9 mouse cellular contexts compared by ENCODE assay signal in the genomic region with DNA sequence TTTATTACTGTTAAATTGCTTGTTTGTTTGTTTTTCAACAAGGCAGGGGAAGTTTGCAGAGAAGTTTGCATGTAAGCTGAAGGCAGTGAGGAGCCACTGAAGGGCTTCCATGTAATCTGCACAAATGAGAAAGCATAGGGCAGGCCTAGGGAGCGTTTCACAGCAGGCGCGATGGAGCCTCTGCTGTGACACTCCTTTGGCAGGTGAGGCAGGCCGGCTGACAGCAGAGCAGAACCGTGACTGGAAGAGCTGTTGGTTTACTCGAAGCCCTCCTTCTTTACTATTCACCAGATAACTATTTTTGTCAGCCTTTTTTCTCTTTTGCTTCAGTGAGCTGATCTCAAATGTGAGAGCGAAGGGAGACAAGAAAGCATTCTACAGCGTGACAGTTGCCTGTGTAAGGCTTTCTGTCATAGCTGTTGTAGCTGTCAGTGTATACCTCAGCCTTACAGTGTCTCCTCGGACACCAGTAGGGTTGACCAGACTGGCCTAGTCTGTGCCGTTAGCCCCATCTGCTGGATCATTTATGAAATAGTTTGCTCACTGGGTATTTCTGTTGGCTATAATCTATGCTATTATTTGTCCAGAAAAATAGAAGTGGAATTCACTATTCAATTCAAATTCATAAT.
DNase-seq lines count a peak whose midpoint lies in the region; ATAC-seq and TF ChIP-seq lines count a peak whose summit lies in the region.
"Had no signal": no experiment of that assay in that cellular context is flagged by ENCODE, and none has a peak within 500 bp of the region (broad histone marks: within the 10 kb centered on the region; RNA-seq: fewer than 3 reads in every experiment).

No protein-coding gene starts in this region.

- ATAC-seq in hindbrain, embryonic 14.5 days (ENCODE audit: low FRiP score): peak; percentile 84; the same call in 1 of the 2 replicates

- DNase-seq in heart, adult 2 months: no peak
- DNase-seq in heart, postnatal 25 days (ENCODE audit: low spot score): no peak
- DNase-seq in ZHBTc4 (ENCODE audit: low read depth, low spot score): peak; percentile 63
- peak; percentile 76 for DNase-seq in embryo, embryonic 10.5 days (ENCODE audit: low spot score)
- peak; percentile 77 for DNase-seq in hindbrain, embryonic 14.5 days (ENCODE audit: low spot score)
- DNase-seq in left cerebral cortex, adult 18-20 months (ENCODE audit: low spot score in 2 of 2): peak; percentile 37 to 43
- DNase-seq in midbrain, embryonic 10.5 days (ENCODE audit: low spot score): peak; percentile 20
- peak; percentile 9 for DNase-seq in telencephalon, adult 2 months (ENCODE audit: low read depth, low spot score)

- no peak overlapping the region for H3K9ac ChIP-seq in heart, adult 2 months (ENCODE audit: low read depth, low read length)
- H3K9ac ChIP-seq in hindbrain, embryonic 14.5 days: no peak overlapping the region

- H3K27ac ChIP-seq in heart, adult 2 months: no peak overlapping the region
- no peak overlapping the region for H3K27ac ChIP-seq in hindbrain, embryonic 14.5 days
- H3K27ac ChIP-seq in midbrain, embryonic 10.5 days (replicated peaks): no peak overlapping the region

- 0 out of 2 replicates have a peak, but pooled peaks have one; percentile 36 for TF ChIP-seq EP300 in heart, adult 2 months (IDR thresholded peaks at IDR 0.05; ENCODE audit: insufficient read depth, low read depth, low read length)

- TF ChIP-seq CTCF in heart, adult 2 months (IDR thresholded peaks at IDR 0.05): peak; percentile 84

- no peaks in the 10 kb centered on the region for H3K79me2 ChIP-seq in heart, adult 2 months (replicated peaks; ENCODE audit: control insufficient read depth, insufficient read depth, low read length)

- no peaks in the 10 kb centered on the region for H3K9me3 ChIP-seq in hindbrain, embryonic 14.5 days (ENCODE audit: control insufficient read depth, low read length)
- H3K9me3 ChIP-seq in midbrain, embryonic 10.5 days (replicated peaks): no peaks in the 10 kb centered on the region
- H3K9me3 ChIP-seq: megakaryocyte, embryonic 14.5 days had no signal

- H3K27me3 ChIP-seq in heart, adult 2 months (ENCODE audit: control insufficient read depth, insufficient read depth, low read length): no peaks in the 10 kb centered on the region
- no peaks in the 10 kb centered on the region for H3K27me3 ChIP-seq in hindbrain, embryonic 14.5 days (ENCODE audit: control insufficient read depth, insufficient read depth, low read length)
- no peaks in the 10 kb centered on the region for H3K27me3 ChIP-seq in midbrain, embryonic 10.5 days (ENCODE audit: low read depth, poor library complexity, severe bottlenecking)
- H3K27me3 ChIP-seq: megakaryocyte, embryonic 14.5 days had no signal

- no peak overlapping the region for H3K4me2 ChIP-seq in hindbrain, embryonic 14.5 days (replicated peaks)

- intact Hi-C loops in heart, adult 2 months (cut with DNase I): loop anchor here (1.0 to 5.0 kb wide), 4 partner anchors 96 to 546 kb away; no protein-coding TSS in a partner anchor
- intact Hi-C loops in heart, postnatal 25 days (cut with DNase I): loop anchor here (1.0 to 2.0 kb wide), 2 partner anchors 135 to 483 kb away; no protein-coding TSS in a partner anchor

- no peaks in the 10 kb centered on the region for H3K36me3 ChIP-seq in heart, adult 2 months (ENCODE audit: control insufficient read depth, insufficient read depth, low read length)
- H3K36me3 ChIP-seq in hindbrain, embryonic 14.5 days (replicated peaks; ENCODE audit: control insufficient read depth, insufficient read depth): peaks cover 20% of the 10 kb centered on the region; the same call in 1 of the 2 replicates
- H3K36me3 ChIP-seq in midbrain, embryonic 10.5 days: no peaks in the 10 kb centered on the region

- WGBS in heart, adult 2 months: 54% methylated on average over 10 of the region's 10 CpGs
- 49% methylated on average over 10 of the region's 10 CpGs for WGBS in hindbrain, embryonic 14.5 days
- WGBS in midbrain, embryonic 10.5 days: 49% methylated on average over 10 of the region's 10 CpGs

- H3K4me1 ChIP-seq in heart, adult 2 months (ENCODE audit: control insufficient read depth, insufficient read depth, low read length): no peaks in the 10 kb centered on the region
- no peaks in the 10 kb centered on the region for H3K4me1 ChIP-seq in hindbrain, embryonic 14.5 days (replicated peaks; ENCODE audit: control insufficient read depth, insufficient read depth, low read length)
- no peaks in the 10 kb centered on the region for H3K4me1 ChIP-seq in midbrain, embryonic 10.5 days

- no peak overlapping the region for H3K4me3 ChIP-seq in heart, adult 2 months
- no peak overlapping the region for H3K4me3 ChIP-seq in hindbrain, embryonic 14.5 days (replicated peaks; ENCODE audit: low read length)
- no peak overlapping the region for H3K4me3 ChIP-seq in midbrain, embryonic 10.5 days
- H3K4me3 ChIP-seq: megakaryocyte, embryonic 14.5 days had no signal

- TF ChIP-seq POLR2A in heart, adult 2 months (IDR thresholded peaks at IDR 0.05; ENCODE audit: insufficient read depth, low read depth, low read length): no peak

Comparison
In these comparisons a context has a peak if more than half of its experiments do, and no peak if none do; other contexts are left out.
1. DNase-seq: peak in ZHBTc4 (single experiment), embryo, embryonic 10.5 days (single experiment), hindbrain, embryonic 14.5 days (single experiment), left cerebral cortex, adult 18-20 months (2 of 2), midbrain, embryonic 10.5 days (single experiment) and telencephalon, adult 2 months (single experiment); none in heart, adult 2 months (0 of 2) and heart, postnatal 25 days (single experiment).